Comparison of ENCODE assay signal across 10 mouse cellular contexts in genomic region chr11:109621183-109621582, GRCm38 (mm10). TPM values are rescaled to one million over a fixed set of nuclear protein-coding genes. Genes with fewer than 3 reads are reported as not detected.
DNase-seq lines count a peak whose midpoint lies in the region; ATAC-seq and TF ChIP-seq lines count a peak whose summit lies in the region.
"Had no signal": no experiment of that assay in that cellular context is flagged by ENCODE, and none has a peak within 500 bp of the region (broad histone marks: within the 10 kb centered on the region; RNA-seq: fewer than 3 reads in every experiment).

No protein-coding gene starts in this region.

- H3K4me3 ChIP-seq in heart, adult 2 months = no peak overlapping the region
- H3K4me3 ChIP-seq in heart, embryonic 12.5 days = no peak overlapping the region
- H3K4me3 ChIP-seq in kidney, embryonic 14.5 days (ENCODE audit: low read length) = no peak overlapping the region
- no peak overlapping the region for H3K4me3 ChIP-seq in lung, postnatal 0 days (ENCODE audit: low read depth, low read length)
- no peak overlapping the region for H3K4me3 ChIP-seq in spleen, adult 2 months (ENCODE audit: extremely low read depth, insufficient read depth, insufficient read length)
- H3K4me3 ChIP-seq: embryonic facial prominence, embryonic 13.5 days; limb, embryonic 13.5 days had no signal

- WGBS in heart, adult 2 months = 11% methylated on average over 2 of the region's 2 CpGs
- 11% methylated on average over 2 of the region's 2 CpGs for WGBS in heart, embryonic 12.5 days
- 18% methylated on average over 2 of the region's 2 CpGs for WGBS in kidney, embryonic 14.5 days
- WGBS in lung, postnatal 0 days = 10% methylated on average over 2 of the region's 2 CpGs
- 10% methylated on average over 2 of the region's 2 CpGs for WGBS in spleen, adult 2 months

- intact Hi-C loops in heart, adult 2 months (cut with DNase I) = no loop called here

- peaks cover 10% of the 10 kb centered on the region for H3K4me1 ChIP-seq in heart, adult 2 months (ENCODE audit: control insufficient read depth, insufficient read depth, low read length)
- H3K4me1 ChIP-seq in heart, embryonic 12.5 days (replicated peaks) = peaks cover 41% of the 10 kb centered on the region
- peaks cover 10% of the 10 kb centered on the region for H3K4me1 ChIP-seq in kidney, embryonic 14.5 days (ENCODE audit: control insufficient read depth, insufficient read depth, low read length)
- H3K4me1 ChIP-seq in lung, postnatal 0 days (ENCODE audit: insufficient read depth, low read depth, low read length) = peaks cover 6% of the 10 kb centered on the region; the same call in 1 of the 2 replicates
- H3K4me1 ChIP-seq in spleen, adult 2 months (ENCODE audit: control insufficient read depth, insufficient read depth, insufficient read length) = no peaks in the 10 kb centered on the region

- H3K9ac ChIP-seq in heart, adult 2 months (ENCODE audit: low read depth, low read length) = no peak overlapping the region
- H3K9ac ChIP-seq in heart, embryonic 12.5 days = no peak overlapping the region
- no peak overlapping the region for H3K9ac ChIP-seq in kidney, embryonic 14.5 days (ENCODE audit: low read depth, low read length)
- H3K9ac ChIP-seq in lung, postnatal 0 days (replicated peaks; ENCODE audit: low read depth) = no peak overlapping the region
- H3K9ac ChIP-seq: embryonic facial prominence, embryonic 13.5 days; limb, embryonic 13.5 days had no signal

- TF ChIP-seq POLR2A in heart, adult 2 months (IDR thresholded peaks at IDR 0.05; ENCODE audit: insufficient read depth, low read depth, low read length) = no peak
- TF ChIP-seq POLR2A in spleen, adult 2 months (IDR thresholded peaks at IDR 0.05; ENCODE audit: low read depth, low read length) = no peak

- no peak overlapping the region for H3K27ac ChIP-seq in heart, adult 2 months
- no peak overlapping the region; the same call in 1 of the 2 replicates for H3K27ac ChIP-seq in heart, embryonic 12.5 days (ENCODE audit: poor library complexity, severe bottlenecking)
- no peak overlapping the region for H3K27ac ChIP-seq in kidney, embryonic 14.5 days (ENCODE audit: low read depth, low read length)
- no peak overlapping the region for H3K27ac ChIP-seq in lung, postnatal 0 days (ENCODE audit: low read length)
- no peak overlapping the region for H3K27ac ChIP-seq in spleen, adult 2 months (ENCODE audit: insufficient read depth, low read length)
- H3K27ac ChIP-seq: embryonic facial prominence, embryonic 13.5 days; limb, embryonic 13.5 days had no signal

- no peak for TF ChIP-seq EP300 in heart, adult 2 months (IDR thresholded peaks at IDR 0.05; ENCODE audit: insufficient read depth, low read depth, low read length)
- no peak for TF ChIP-seq EP300 in lung, postnatal 0 days (IDR thresholded peaks at IDR 0.05)

- peak; percentile 35 to 55 for DNase-seq in heart, adult 2 months
- DNase-seq in A20 (ENCODE audit: low read depth, low spot score) (peak; percentile 60), R1 (ENCODE audit: low read depth, low spot score) (peak; percentile 53)
- peak; percentile 79 for DNase-seq in embryo, embryonic 10 days (ENCODE audit: low spot score)
- peak; percentile 71 for DNase-seq in lung, postnatal 0 days (ENCODE audit: low spot score)
- DNase-seq in spleen, adult 2 months (ENCODE audit: low read depth in 1 of 2, low spot score in 2 of 2) = peak; percentile 30 to 46

- H3K4me2 ChIP-seq in heart, embryonic 12.5 days = no peak overlapping the region
- no peak overlapping the region for H3K4me2 ChIP-seq in kidney, embryonic 14.5 days (replicated peaks; ENCODE audit: low read depth, low read length)
- H3K4me2 ChIP-seq in lung, postnatal 0 days (replicated peaks; ENCODE audit: low read depth, low read length) = no peak overlapping the region
- H3K4me2 ChIP-seq: embryonic facial prominence, embryonic 13.5 days; limb, embryonic 13.5 days had no signal

- peaks cover 2% of the 10 kb centered on the region; the same call in 1 of the 2 replicates for H3K36me3 ChIP-seq in heart, adult 2 months (ENCODE audit: control insufficient read depth, insufficient read depth, low read length)
- H3K36me3 ChIP-seq in heart, embryonic 12.5 days = no peaks in the 10 kb centered on the region
- H3K36me3 ChIP-seq in kidney, embryonic 14.5 days (ENCODE audit: control insufficient read depth, insufficient read depth, low read length) = no peaks in the 10 kb centered on the region
- no peaks in the 10 kb centered on the region for H3K36me3 ChIP-seq in lung, postnatal 0 days (ENCODE audit: insufficient read depth, low read length)
- H3K36me3 ChIP-seq in spleen, adult 2 months (ENCODE audit: control insufficient read depth, insufficient read depth, low read length) = no peaks in the 10 kb centered on the region
- H3K36me3 ChIP-seq: embryonic facial prominence, embryonic 13.5 days; limb, embryonic 13.5 days had no signal

- ATAC-seq in heart, embryonic 12.5 days (ENCODE audit: insufficient number of reproducible peaks, low FRiP score) = no peak
- ATAC-seq in kidney, embryonic 14.5 days (ENCODE audit: low FRiP score, low TSS enrichment) = 0 out of 2 replicates have a peak, but pooled peaks have one; percentile 29
- no peak for ATAC-seq in lung, postnatal 0 days

- no peaks in the 10 kb centered on the region for H3K79me2 ChIP-seq in heart, adult 2 months (replicated peaks; ENCODE audit: control insufficient read depth, insufficient read depth, low read length)

- peak; percentile 92 for TF ChIP-seq CTCF in heart, adult 2 months (IDR thresholded peaks at IDR 0.05)
- peak; percentile 88 for TF ChIP-seq CTCF in lung, postnatal 0 days (IDR thresholded peaks at IDR 0.05)
- no peak for TF ChIP-seq CTCF in spleen, adult 2 months (IDR thresholded peaks at IDR 0.05; ENCODE audit: extremely low read depth, insufficient read depth, insufficient read length, insufficient replicate concordance)

- no peaks in the 10 kb centered on the region for H3K27me3 ChIP-seq in heart, adult 2 months (ENCODE audit: control insufficient read depth, insufficient read depth, low read length)
- no peaks in the 10 kb centered on the region for H3K27me3 ChIP-seq in heart, embryonic 12.5 days (replicated peaks)
- H3K27me3 ChIP-seq in kidney, embryonic 14.5 days (ENCODE audit: control insufficient read depth, insufficient read depth, low read length) = no peaks in the 10 kb centered on the region
- no peaks in the 10 kb centered on the region for H3K27me3 ChIP-seq in lung, postnatal 0 days (replicated peaks; ENCODE audit: insufficient read depth, low read length)
- H3K27me3 ChIP-seq in spleen, adult 2 months (ENCODE audit: control insufficient read depth, insufficient read depth, low read length) = no peaks in the 10 kb centered on the region
- H3K27me3 ChIP-seq: embryonic facial prominence, embryonic 13.5 days; limb, embryonic 13.5 days had no signal

- H3K9me3 ChIP-seq in heart, embryonic 12.5 days (replicated peaks) = peaks cover 8% of the 10 kb centered on the region
- no peaks in the 10 kb centered on the region for H3K9me3 ChIP-seq in kidney, embryonic 14.5 days (ENCODE audit: control insufficient read depth, low read length)
- no peaks in the 10 kb centered on the region for H3K9me3 ChIP-seq in lung, postnatal 0 days (ENCODE audit: low read length)
- H3K9me3 ChIP-seq: embryonic facial prominence, embryonic 13.5 days; limb, embryonic 13.5 days had no signal

RNA-seq across cellular contexts. Expression of gene Wipi1, which starts 9.4 kb away (rescaled TPM):
- total RNA-seq in heart, adult 2 months (2021) = 100 to 1,000 TPM in 1 of 2 experiments, 10 to 100 TPM in 1; 92.3 to 110 TPM
- 74.6 and 85.7 TPM in 2 replicates for polyA plus RNA-seq in heart, adult 2 months (2012; rRNA removed)
- polyA plus RNA-seq in heart, embryonic 12.5 days (2016; fragmentation: Nextera tagmentation; extraction: Ambion mirVana) = 49.9 and 51.3 TPM in 2 replicates
- polyA plus RNA-seq in kidney, embryonic 14.5 days (2014; fragmentation: Nextera tagmentation; extraction: Ambion mirVana) = 15.0 and 19.6 TPM in 2 replicates
- polyA plus RNA-seq in lung, postnatal 0 days (2015; fragmentation: Nextera tagmentation; extraction: Ambion mirVana) = 51.4 and 65.1 TPM in 2 replicates
- polyA plus RNA-seq in spleen, adult 2 months (2012; rRNA removed) = 5.1 and 6.0 TPM in 2 replicates

RNA-seq across cellular contexts. Expression of gene Prkar1a, which starts 28.0 kb away (rescaled TPM):
- 100 to 1,000 TPM; 363 to 378 TPM for total RNA-seq in heart, adult 2 months (2021)
- 169 and 248 TPM in 2 replicates for polyA plus RNA-seq in heart, adult 2 months (2012; rRNA removed)
- polyA plus RNA-seq in heart, embryonic 12.5 days (2016; fragmentation: Nextera tagmentation; extraction: Ambion mirVana) = 507 and 511 TPM in 2 replicates
- polyA plus RNA-seq in kidney, embryonic 14.5 days (2014; fragmentation: Nextera tagmentation; extraction: Ambion mirVana) = 273 and 367 TPM in 2 replicates
- 305 TPM in 2 replicates for polyA plus RNA-seq in lung, postnatal 0 days (2015; fragmentation: Nextera tagmentation; extraction: Ambion mirVana)
- 60.3 and 66.8 TPM in 2 replicates for polyA plus RNA-seq in spleen, adult 2 months (2012; rRNA removed)
